In genomic region chr5:62895326-62895725, GRCm38 (mm10) we compare ENCODE assay signal across 9 mouse cellular contexts.
DNase-seq lines count a peak whose midpoint lies in the region; ATAC-seq lines count a peak whose summit lies in the region.
"Had no signal": no experiment of that assay in that cellular context is flagged by ENCODE, and none has a peak within 500 bp of the region (broad histone marks: within the 10 kb centered on the region; RNA-seq: fewer than 3 reads in every experiment).

No protein-coding gene starts in this region.

- ATAC-seq in kidney, embryonic 14.5 days (ENCODE audit: low FRiP score, low TSS enrichment) = 0 out of 2 replicates have a peak, but pooled peaks have one; percentile 64
- peak; percentile 70; the same call in 1 of the 2 replicates for ATAC-seq in neural tube, embryonic 12.5 days (ENCODE audit: low FRiP score, low read depth)

- no peaks in the 10 kb centered on the region for H3K36me3 ChIP-seq in kidney, embryonic 14.5 days (ENCODE audit: control insufficient read depth, insufficient read depth, low read length)
- no peaks in the 10 kb centered on the region for H3K36me3 ChIP-seq in neural tube, embryonic 12.5 days
- H3K36me3 ChIP-seq: liver, embryonic 15.5 days had no signal

- no peak overlapping the region for H3K4me3 ChIP-seq in kidney, embryonic 14.5 days (ENCODE audit: low read length)
- H3K4me3 ChIP-seq in neural tube, embryonic 12.5 days = no peak overlapping the region
- H3K4me3 ChIP-seq: liver, embryonic 15.5 days had no signal

- no peaks in the 10 kb centered on the region for H3K27me3 ChIP-seq in kidney, embryonic 14.5 days (ENCODE audit: control insufficient read depth, insufficient read depth, low read length)
- no peaks in the 10 kb centered on the region for H3K27me3 ChIP-seq in neural tube, embryonic 12.5 days (replicated peaks)
- H3K27me3 ChIP-seq: liver, embryonic 15.5 days had no signal

- no peaks in the 10 kb centered on the region for H3K4me1 ChIP-seq in kidney, embryonic 14.5 days (ENCODE audit: control insufficient read depth, insufficient read depth, low read length)
- no peaks in the 10 kb centered on the region for H3K4me1 ChIP-seq in neural tube, embryonic 12.5 days
- H3K4me1 ChIP-seq: liver, embryonic 15.5 days had no signal

- no peak for DNase-seq in kidney, adult 18-20 months
- DNase-seq in ES-CJ7 (ENCODE audit: low read depth, low spot score) = peak; percentile 14
- DNase-seq in embryo, embryonic 11.5 days (ENCODE audit: low read depth, low spot score) = peak; percentile 8
- peak; percentile 6 to 67 for DNase-seq in layer of hippocampus, adult 18-20 months (ENCODE audit: low spot score in 2 of 2)
- DNase-seq in testis, postnatal 14 days (ENCODE audit: low spot score) = no peak
- no peak for DNase-seq in yolk sac, embryonic 10.5 days (ENCODE audit: low spot score)

- 67% methylated on average over 3 of the region's 3 CpGs for WGBS in kidney, embryonic 14.5 days
- WGBS in neural tube, embryonic 12.5 days = 69% methylated on average over 3 of the region's 3 CpGs

- H3K4me2 ChIP-seq in kidney, embryonic 14.5 days (replicated peaks; ENCODE audit: low read depth, low read length) = no peak overlapping the region
- no peak overlapping the region for H3K4me2 ChIP-seq in neural tube, embryonic 12.5 days (replicated peaks)
- H3K4me2 ChIP-seq: liver, embryonic 15.5 days had no signal

- H3K9me3 ChIP-seq in kidney, embryonic 14.5 days (ENCODE audit: control insufficient read depth, low read length) = no peaks in the 10 kb centered on the region
- H3K9me3 ChIP-seq in neural tube, embryonic 12.5 days = no peaks in the 10 kb centered on the region
- H3K9me3 ChIP-seq: liver, embryonic 15.5 days had no signal

- no peak overlapping the region for H3K9ac ChIP-seq in kidney, embryonic 14.5 days (ENCODE audit: low read depth, low read length)
- H3K9ac ChIP-seq in neural tube, embryonic 12.5 days = no peak overlapping the region
- H3K9ac ChIP-seq: liver, embryonic 15.5 days had no signal

- no peak overlapping the region for H3K27ac ChIP-seq in kidney, embryonic 14.5 days (ENCODE audit: low read depth, low read length)
- no peak overlapping the region for H3K27ac ChIP-seq in neural tube, embryonic 12.5 days
- H3K27ac ChIP-seq: liver, embryonic 15.5 days had no signal

Comparison
In these comparisons a context has a peak if more than half of its experiments do, and no peak if none do; other contexts are left out.
1. DNase-seq: peak in ES-CJ7 (single experiment), embryo, embryonic 11.5 days (single experiment) and layer of hippocampus, adult 18-20 months (2 of 2); none in kidney, adult 18-20 months (single experiment), testis, postnatal 14 days (single experiment) and yolk sac, embryonic 10.5 days (single experiment).